Mouse (Mus musculus): Measurements from ENCODE around the gene Hesx1.

DNA sequence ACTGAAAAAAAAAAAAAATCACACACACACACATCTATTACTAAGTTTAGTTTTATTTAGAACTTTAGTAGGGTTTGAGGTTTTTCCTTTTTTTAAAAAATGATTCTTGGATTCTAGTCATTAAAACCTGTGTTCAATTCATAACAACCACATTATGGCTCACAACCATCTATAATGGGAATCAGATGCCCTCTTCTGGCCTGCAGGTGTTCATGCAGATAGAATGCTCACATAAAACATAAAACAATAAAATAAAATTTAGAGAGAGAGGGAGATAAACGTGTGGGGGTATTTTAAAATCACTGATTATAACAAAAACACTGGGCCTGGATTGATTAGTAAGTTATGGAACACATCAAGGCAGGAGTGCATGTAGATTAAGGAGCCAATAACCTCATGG, 43.3 kb downstream of the Hesx1 start:
- TF ChIP-seq CTCF (conservative IDR thresholded peaks at IDR 0.05 in 1 of 2, IDR thresholded peaks at IDR 0.05 in 1 of 2; ENCODE audit: low read depth in 2 of 2, low read length in 2 of 2) (peak in 1 of 2 experiments; percentile 23; a peak in 1 of 4 replicates), RCOR1 (conservative IDR thresholded peaks at IDR 0.05; ENCODE audit: low read depth, low read length) (no peak), EP300 (IDR thresholded peaks at IDR 0.05; ENCODE audit: low read length) (no peak), MEF2A (IDR thresholded peaks at IDR 0.05; ENCODE audit: borderline replicate concordance, low read depth, low read length) (no peak), SMC3 (IDR thresholded peaks at IDR 0.05; ENCODE audit: low read depth, low read length) (no peak), ZC3H11A (IDR thresholded peaks at IDR 0.05; ENCODE audit: low read depth, low read length) (no peak), KAT2A (IDR thresholded peaks at IDR 0.05; ENCODE audit: insufficient replicate concordance, low read length) (no peak), NRF1 (IDR thresholded peaks at IDR 0.05; ENCODE audit: low read depth, low read length) (no peak), ETS1 (conservative IDR thresholded peaks at IDR 0.05; ENCODE audit: low read depth, low read length) (no peak), JUND (conservative IDR thresholded peaks at IDR 0.05; ENCODE audit: low read depth, low read length) (no peak), POLR2A (IDR thresholded peaks at IDR 0.05; ENCODE audit: low read depth, low read length) (no peak)
